Mouse (Mus musculus) activated CD4-positive, CD25-positive, alpha-beta regulatory T cell (primary cell): ENCODE measurements around the gene Ankrd52. TPM values are rescaled to one million over a fixed set of nuclear protein-coding genes. Genes with fewer than 3 reads are reported as not detected.

Experiments
- polyA plus RNA-seq, 2 experiments: library from polyadenylated mRNA; unstranded; fragments of 100-300 nt; shearing (Covaris generic); gene quantifications; one replicate each; pipeline ENCODE4 v1.2.1; 2017

Ankrd52 gene
- polyA plus RNA-seq: 1 to 10 TPM; 8.2 to 9.5 TPM

DNA sequence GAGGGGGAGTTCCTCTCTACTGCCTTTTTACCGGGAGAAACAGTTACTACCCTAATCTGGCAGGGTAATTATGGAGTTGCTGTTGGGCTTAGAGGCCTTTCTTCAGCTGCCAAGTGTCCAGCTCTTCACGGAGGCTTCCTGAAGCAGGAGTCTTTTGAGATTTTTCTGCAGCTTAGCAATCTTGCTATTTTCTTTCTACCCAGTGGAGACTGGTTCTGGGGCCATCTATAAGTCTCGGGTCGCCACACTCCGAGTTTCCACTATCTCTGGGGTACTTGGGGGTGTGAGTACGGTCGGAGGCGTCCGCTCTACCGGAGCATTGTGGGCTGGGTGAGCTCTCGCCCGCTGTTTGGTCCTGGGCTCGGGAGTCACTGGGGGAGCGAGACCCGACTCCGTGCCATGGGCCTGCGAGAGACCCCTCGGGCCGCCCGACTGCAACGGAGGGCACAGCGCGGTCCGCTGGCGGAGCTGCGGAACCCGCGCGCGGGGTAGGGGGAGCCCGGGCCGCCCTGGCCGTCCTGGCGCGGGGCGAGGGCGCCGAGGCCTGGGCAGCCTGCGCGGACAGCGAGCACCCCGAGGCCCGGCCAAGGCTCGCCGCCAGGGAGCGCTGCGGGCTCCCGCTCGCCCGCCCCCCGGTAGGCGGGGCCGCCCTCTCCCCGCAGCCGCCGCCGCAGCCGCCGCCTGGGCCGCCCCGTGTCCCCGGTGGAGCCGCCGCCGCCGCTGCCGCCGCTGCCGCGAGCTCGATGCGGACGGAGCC, at the start of gene Ankrd52:
TSS of gene Ankrd52 (plus strand) at position 661 of the 757 bp plus-strand sequence.

DNA sequence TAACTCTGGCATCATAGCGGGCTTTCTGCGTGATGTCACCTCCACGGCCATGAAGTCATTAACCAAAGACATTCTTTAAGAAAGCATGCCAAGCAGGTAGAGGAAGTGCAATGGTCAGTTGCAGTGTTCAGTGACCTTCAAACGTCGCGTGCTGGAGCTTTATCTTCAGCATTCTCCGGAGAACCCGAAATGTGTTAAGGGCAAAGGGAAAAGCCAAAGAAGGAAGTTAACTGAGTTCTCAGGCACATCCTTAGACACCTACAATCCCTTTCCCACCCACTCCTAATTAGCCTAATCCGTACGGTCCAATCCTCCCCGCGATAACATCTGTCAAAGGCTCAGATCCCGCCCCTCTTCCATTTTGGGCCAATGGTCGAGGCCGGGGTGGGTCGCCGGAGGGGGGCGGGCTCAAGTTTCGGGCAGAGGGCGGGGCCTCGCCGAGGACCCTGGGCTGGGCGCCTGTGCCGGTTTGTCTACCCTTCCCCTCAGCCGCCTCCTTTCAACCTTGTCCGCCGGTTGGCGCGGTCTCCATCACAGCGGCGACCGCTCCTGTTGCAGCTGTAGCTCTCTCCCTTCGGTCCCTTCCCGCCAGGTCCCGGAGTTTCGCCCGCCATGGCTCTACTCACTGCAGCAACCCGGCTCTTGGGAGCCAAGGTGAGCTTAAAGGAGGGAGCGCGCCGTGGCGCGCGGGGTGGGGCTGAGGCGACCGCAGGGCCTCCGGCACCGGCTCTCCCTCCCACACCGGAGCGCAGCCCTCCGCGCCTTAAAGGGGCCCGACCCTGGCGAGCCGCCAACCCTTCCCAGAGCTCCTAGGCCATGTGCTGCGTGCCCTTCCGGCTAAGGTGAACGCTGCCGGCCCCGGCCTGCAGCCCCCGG, 39.4 kb upstream of the Ankrd52 start, which contains the start of gene Cs:
TSS of gene Cs (plus strand) at position 429 of the 876 bp plus-strand sequence.

DNA sequence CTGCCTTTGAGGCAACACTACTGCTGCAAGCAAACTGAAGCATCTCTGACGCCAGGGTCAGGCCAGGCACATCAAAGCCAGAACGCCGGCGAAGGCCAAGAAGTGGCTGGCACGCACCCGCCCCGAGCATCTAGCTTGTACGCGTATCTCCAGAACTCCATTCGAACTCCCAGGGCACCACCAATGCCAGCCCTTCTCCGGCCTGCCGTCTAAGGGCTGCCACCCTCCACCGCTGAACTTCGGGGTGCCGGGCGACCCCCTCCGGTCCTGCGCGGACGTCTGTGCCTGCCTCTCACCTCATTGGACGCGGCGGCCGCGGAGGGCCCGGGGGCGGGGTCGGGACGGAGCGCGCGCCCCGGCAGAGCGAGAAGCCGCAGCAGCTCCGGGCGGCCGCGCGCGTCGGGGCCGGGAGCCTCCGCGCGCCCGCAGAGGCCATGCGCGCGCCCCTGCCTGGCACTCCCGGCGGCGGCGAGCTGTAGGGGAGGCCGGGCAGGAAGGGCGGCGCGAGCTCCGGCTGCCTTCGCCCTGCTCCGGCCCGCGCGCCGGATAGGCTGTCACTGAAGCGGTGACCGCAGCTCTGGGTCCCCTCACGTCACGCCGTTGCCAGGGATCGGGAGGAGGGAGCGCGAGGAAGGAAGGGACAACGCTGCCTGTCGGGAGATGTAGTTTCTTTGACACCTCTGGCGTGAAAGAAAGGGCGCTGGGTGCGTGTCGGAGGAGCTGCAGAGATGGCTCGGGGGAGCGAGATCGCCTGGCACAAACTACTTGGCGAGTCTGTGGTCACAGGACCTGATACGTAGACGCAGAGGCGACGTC, 8.3 kb upstream of the Ankrd52 start, which contains the start of gene Coq10a:
TSS of gene Coq10a (minus strand) at position 596 of the 816 bp plus-strand sequence.

DNA sequence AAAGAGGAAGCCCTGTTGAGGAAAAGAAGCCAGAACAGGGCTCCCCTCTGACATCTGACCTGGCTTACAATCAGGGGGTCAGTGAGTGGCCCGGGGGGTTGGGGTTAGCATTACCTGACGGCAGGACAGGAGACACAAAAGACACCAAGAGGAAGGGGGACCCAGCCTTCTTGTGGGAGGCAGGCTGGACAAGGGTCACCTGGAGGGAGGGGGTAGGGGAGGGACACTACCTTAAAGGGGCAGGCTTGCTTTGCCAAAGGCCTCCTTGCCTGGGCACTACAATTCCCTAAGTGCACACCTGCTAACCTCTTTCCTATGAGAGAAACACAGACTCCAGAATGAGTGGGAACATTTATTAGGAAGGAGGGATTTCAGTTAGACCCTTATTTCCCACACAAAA, 24.1 kb downstream of the Ankrd52 start, which contains the start of gene Slc39a5:
TSS of gene Slc39a5 (minus strand) at position 174 of the 400 bp plus-strand sequence.

GRCm38 (mm10) chr10:128411211-128412054, 34.5 kb downstream of the Ankrd52 start, which contains the start of the genes Nabp2 and Rnf41:
TSS of gene Nabp2 (minus strand) at chr10:128411492.
TSS of gene Rnf41 (plus strand) at chr10:128411657.

Other genes with a start within 250 kb of the Ankrd52 start
- 10 to 100 TPM; 21.7 to 29.0 TPM for gene Rbms2, start 196.8 kb upstream of the Ankrd52 start, polyA plus RNA-seq
- under 1 TPM; 0.18 to 0.33 TPM for gene Gls2, start 182.7 kb upstream of the Ankrd52 start, polyA plus RNA-seq
- 10 to 100 TPM; 11.3 to 17.9 TPM for gene Spryd4, start 165.3 kb upstream of the Ankrd52 start, polyA plus RNA-seq
- not detected for gene Mip, start 151.3 kb upstream of the Ankrd52 start, polyA plus RNA-seq
- 10 to 100 TPM; 17.0 to 20.1 TPM for gene Timeless, start 145.1 kb upstream of the Ankrd52 start, polyA plus RNA-seq
- gene Apon, start 123.0 kb upstream of the Ankrd52 start, polyA plus RNA-seq: under 1 TPM in 1 of 2 experiments, not detected in 1; 0.14 TPM
- not detected for gene Apof, start 108.4 kb upstream of the Ankrd52 start, polyA plus RNA-seq
- gene Stat2, start 106.6 kb upstream of the Ankrd52 start, polyA plus RNA-seq: 10 to 100 TPM; 57.7 to 94.2 TPM
- gene Il23a, start 78.4 kb upstream of the Ankrd52 start, polyA plus RNA-seq: under 1 TPM in 1 of 2 experiments, not detected in 1; 0.14 TPM
- gene Pan2, start 73.8 kb upstream of the Ankrd52 start, polyA plus RNA-seq: 10 to 100 TPM; 32.7 to 39.5 TPM
- 100 to 1,000 TPM in 1 of 2 experiments, 10 to 100 TPM in 1; 96.0 to 137 TPM for gene Cnpy2, start 54.7 kb upstream of the Ankrd52 start, polyA plus RNA-seq
- 100 to 1,000 TPM; 162 to 168 TPM for gene Cs, start 39.4 kb upstream of the Ankrd52 start, polyA plus RNA-seq
- gene Coq10a, start 8.1 kb upstream of the Ankrd52 start, polyA plus RNA-seq: 10 to 100 TPM; 34.4 to 35.4 TPM
- under 1 TPM; 0.24 to 0.72 TPM for gene Slc39a5, start 24.1 kb downstream of the Ankrd52 start, polyA plus RNA-seq
- gene Nabp2, start 34.4 kb downstream of the Ankrd52 start, polyA plus RNA-seq: 100 to 1,000 TPM; 109 to 121 TPM
- gene Rnf41, start 34.5 kb downstream of the Ankrd52 start, polyA plus RNA-seq: 10 to 100 TPM; 28.9 to 37.8 TPM
- 100 to 1,000 TPM in 1 of 2 experiments, 10 to 100 TPM in 1; 97.3 to 105 TPM for gene Smarcc2, start 82.1 kb downstream of the Ankrd52 start, polyA plus RNA-seq
- gene Myl6, start 117.0 kb downstream of the Ankrd52 start, polyA plus RNA-seq: 1,000 to 10,000 TPM; 1,605 to 1,940 TPM
- gene Myl6b, start 121.6 kb downstream of the Ankrd52 start, polyA plus RNA-seq: 1 to 10 TPM; 2.8 to 4.1 TPM
- gene Esyt1, start 148.8 kb downstream of the Ankrd52 start, polyA plus RNA-seq: 100 to 1,000 TPM; 152 to 259 TPM
- gene Zc3h10, start 170.7 kb downstream of the Ankrd52 start, polyA plus RNA-seq: 10 to 100 TPM; 14.8 to 21.0 TPM
- gene Rpl41, start 172.2 kb downstream of the Ankrd52 start, polyA plus RNA-seq: 1,000 to 10,000 TPM; 2,295 to 3,397 TPM
- 10 to 100 TPM; 32.7 to 42.9 TPM for gene Pa2g4, start 188.9 kb downstream of the Ankrd52 start, polyA plus RNA-seq
- gene Erbb3, start 212.5 kb downstream of the Ankrd52 start, polyA plus RNA-seq: 10 to 100 TPM in 1 of 2 experiments, 1 to 10 TPM in 1; 2.0 to 15.0 TPM
- gene Rps26, start 249.6 kb downstream of the Ankrd52 start, polyA plus RNA-seq: 1,000 to 10,000 TPM in 1 of 2 experiments, 100 to 1,000 TPM in 1; 586 to 1,014 TPM